Mouse (Mus musculus): ENCODE results near the gene P2rx3. TPM values are rescaled to one million over a fixed set of nuclear protein-coding genes. Genes with fewer than 3 reads are reported as not detected.

P2rx3 gene
- polyA plus RNA-seq, 1 experiment from 2014 or later, result 1.7 TPM

DNA sequence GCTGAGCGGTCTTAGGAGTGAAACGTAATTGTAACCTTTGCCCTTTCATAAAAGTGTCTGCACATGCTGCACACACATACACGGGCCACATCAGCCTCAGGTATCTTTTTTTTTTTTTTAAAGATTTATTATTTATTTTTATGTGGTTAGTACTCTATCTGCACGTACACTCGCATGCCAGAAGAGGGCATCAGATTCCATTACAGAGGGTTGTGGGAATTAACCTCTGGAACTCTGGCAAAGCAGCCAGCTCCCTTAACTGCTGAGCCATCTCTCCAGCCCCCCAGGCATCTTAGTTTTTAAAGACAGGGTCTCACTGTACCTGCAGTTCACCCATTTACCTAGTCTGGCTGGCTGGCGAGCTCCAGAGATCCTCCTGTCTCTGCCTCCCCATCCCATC is 22.4 kb upstream of the P2rx3 start:
- H3K27ac ChIP-seq (replicated peaks), result peak overlapping the region; percentile 79
- H3K9me3 ChIP-seq (replicated peaks), result no peaks in the 10 kb centered on the region
- 86% methylated on average over 6 of the region's 6 CpGs for WGBS
- H3K27me3 ChIP-seq, result no peaks in the 10 kb centered on the region
- H3K36me3 ChIP-seq, result peaks cover 83% of the 10 kb centered on the region
- no peak overlapping the region for H3K4me3 ChIP-seq (replicated peaks)
- no peak overlapping the region for H3K9ac ChIP-seq
- no peak for ATAC-seq (ENCODE audit: insufficient number of reproducible peaks, low FRiP score, low TSS enrichment, low read depth)
- 0 out of 2 replicates have a peak overlapping the region, but pooled peaks have one; percentile 52 for H3K4me2 ChIP-seq (replicated peaks)
- H3K4me1 ChIP-seq, result peaks cover 25% of the 10 kb centered on the region

DNA sequence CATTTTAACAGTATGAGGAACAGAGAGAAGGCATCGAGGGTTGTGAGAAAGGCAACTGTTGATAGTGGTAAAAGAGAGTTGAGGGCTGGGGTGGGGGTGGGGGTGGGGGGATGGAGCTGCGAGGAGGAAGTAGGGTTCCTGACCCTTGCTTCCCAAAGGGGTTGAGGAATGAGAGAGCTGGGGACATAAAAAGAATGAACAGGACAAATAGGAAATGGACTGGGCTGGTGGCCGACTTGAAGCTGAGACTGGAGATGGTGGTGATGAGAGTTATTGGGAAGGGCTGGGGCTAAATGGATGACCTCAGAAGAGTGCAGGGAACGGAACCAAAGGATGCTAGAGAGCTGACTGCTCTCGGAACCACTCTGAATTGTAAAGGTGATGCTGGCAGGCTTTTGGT is 19.4 kb upstream of the P2rx3 start:
- Histone ChIP-seq H3K27me3 (no peaks in the 10 kb centered on the region), H3K9me3 (replicated peaks) (no peaks in the 10 kb centered on the region), H3K4me3 (replicated peaks) (no peak overlapping the region), H3K4me1 (peaks cover 45% of the 10 kb centered on the region), H3K9ac (no peak overlapping the region), H3K4me2 (replicated peaks) (no peak overlapping the region), H3K27ac (replicated peaks) (no peak overlapping the region), H3K36me3 (peaks cover 79% of the 10 kb centered on the region)
- WGBS, result 54% methylated on average over 5 of the region's 5 CpGs
- no peak for ATAC-seq (ENCODE audit: insufficient number of reproducible peaks, low FRiP score, low TSS enrichment, low read depth)

- no peak overlapping the region; the same call in 1 of the 2 replicates for H3K4me2 ChIP-seq (replicated peaks)
- no peaks in the 10 kb centered on the region for H3K27me3 ChIP-seq
- H3K27ac ChIP-seq (replicated peaks), result no peak overlapping the region
- WGBS, result 74% methylated on average over 5 of the region's 5 CpGs
- no peak overlapping the region for H3K4me3 ChIP-seq (replicated peaks)
- H3K9me3 ChIP-seq (replicated peaks), result no peaks in the 10 kb centered on the region
- ATAC-seq (ENCODE audit: insufficient number of reproducible peaks, low FRiP score, low TSS enrichment, low read depth), result no peak
- H3K9ac ChIP-seq, result no peak overlapping the region
- peaks cover 61% of the 10 kb centered on the region for H3K36me3 ChIP-seq
- H3K4me1 ChIP-seq, result peaks cover 51% of the 10 kb centered on the region
Observed at GRCm38 (mm10) chr2:85053192-85053816, 16.0 kb upstream of the P2rx3 start.

DNA sequence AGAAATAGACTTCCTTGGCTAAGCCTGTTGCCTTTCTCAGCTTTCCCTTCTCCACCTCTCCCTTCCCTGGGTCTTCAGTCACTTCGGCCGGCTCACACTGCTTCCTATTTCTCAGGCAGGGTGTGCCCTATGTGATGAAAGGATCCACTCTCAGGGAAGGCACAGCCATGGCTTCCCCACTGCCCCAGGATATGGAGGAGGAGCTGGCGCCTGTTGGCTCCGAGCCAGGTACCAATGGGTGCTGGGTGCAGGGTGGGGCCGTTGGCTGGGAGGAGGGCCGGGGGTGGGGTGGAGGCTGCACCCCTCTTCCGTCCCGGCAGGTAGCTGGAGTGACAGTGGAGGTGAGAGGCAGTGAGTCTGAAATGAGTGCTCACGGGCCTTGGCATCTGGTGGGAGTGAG is 13.5 kb upstream of the P2rx3 start:
- ATAC-seq (ENCODE audit: insufficient number of reproducible peaks, low FRiP score, low TSS enrichment, low read depth), result no peak
- Histone ChIP-seq H3K9me3 (replicated peaks) (no peaks in the 10 kb centered on the region), H3K4me1 (peaks cover 64% of the 10 kb centered on the region), H3K27me3 (no peaks in the 10 kb centered on the region), H3K4me3 (replicated peaks) (peak overlapping the region; percentile 73), H3K4me2 (replicated peaks) (peak overlapping the region; percentile 69), H3K27ac (replicated peaks) (peak overlapping the region; percentile 99), H3K9ac (peak overlapping the region; percentile 40; the same call in 1 of the 2 replicates), H3K36me3 (peaks cover 50% of the 10 kb centered on the region)
- WGBS, result 24% methylated on average over 9 of the region's 9 CpGs

DNA sequence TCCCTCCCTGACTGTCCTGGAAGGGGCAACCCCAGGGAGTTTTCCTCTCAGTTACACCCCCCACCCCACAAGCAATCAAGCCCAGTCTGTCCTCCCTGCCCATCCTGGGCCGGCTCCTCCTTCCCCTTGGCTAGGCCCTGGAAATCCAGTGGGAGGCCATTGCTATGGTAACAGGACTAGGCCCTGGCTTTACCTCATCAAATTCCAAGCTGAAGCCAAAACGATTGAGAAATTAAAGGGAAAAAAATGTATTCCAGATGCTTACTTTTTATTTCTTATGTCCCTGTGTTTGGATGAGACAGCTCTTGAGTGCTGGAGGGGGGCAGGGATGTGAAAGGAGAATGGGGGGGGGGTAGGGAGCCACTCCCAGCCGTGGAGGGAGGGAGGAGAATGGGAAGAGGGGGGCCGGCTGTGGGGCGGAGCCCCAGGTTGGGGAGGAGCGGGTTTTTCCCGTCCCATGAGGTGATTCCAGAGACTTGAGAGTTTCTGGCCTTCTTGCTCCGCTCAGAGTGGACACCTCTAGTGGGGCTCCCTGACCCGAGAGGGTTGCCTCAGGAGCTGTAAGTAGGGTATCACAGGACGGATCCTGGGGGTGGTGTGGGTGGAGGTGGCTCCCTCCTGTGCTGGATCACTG is 12.9 kb upstream of the P2rx3 start:
- peak overlapping the region; percentile 73 for H3K4me3 ChIP-seq (replicated peaks)
- peak overlapping the region; percentile 99 for H3K27ac ChIP-seq (replicated peaks)
- no peaks in the 10 kb centered on the region for H3K27me3 ChIP-seq
- peaks cover 64% of the 10 kb centered on the region for H3K4me1 ChIP-seq
- H3K9me3 ChIP-seq (replicated peaks), result no peaks in the 10 kb centered on the region
- peak overlapping the region; percentile 69 for H3K4me2 ChIP-seq (replicated peaks)
- peak; percentile 56 for ATAC-seq (ENCODE audit: insufficient number of reproducible peaks, low FRiP score, low TSS enrichment, low read depth)
- H3K36me3 ChIP-seq, result peaks cover 50% of the 10 kb centered on the region
- H3K9ac ChIP-seq, result peak overlapping the region; percentile 40; the same call in 1 of the 2 replicates
- WGBS, result 2% methylated on average over 10 of the region's 10 CpGs

DNA sequence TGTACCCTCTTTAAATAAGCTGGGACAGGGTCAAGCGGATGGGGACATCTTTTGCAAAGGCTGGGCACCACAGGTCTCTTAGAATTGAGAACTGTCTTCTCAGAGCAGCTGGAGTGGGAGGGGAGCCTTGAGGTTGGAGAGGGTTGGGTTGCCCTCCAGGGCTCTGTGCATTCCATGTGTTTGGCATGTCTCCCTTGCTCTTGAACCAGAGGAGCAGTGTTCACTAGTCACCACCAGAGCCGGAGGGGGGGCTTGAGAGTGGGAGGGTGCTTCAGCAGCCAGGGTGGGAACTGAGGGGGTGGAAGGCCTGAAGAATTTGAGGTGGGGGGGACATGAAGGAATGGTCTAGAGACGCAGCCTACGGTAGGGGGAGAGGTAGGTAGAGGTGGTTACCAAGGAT is 12.0 kb upstream of the P2rx3 start:
- no peak overlapping the region for H3K9ac ChIP-seq
- peaks cover 49% of the 10 kb centered on the region for H3K36me3 ChIP-seq
- no peaks in the 10 kb centered on the region for H3K9me3 ChIP-seq (replicated peaks)
- peak overlapping the region; percentile 73 for H3K4me3 ChIP-seq (replicated peaks)
- WGBS, result 33% methylated on average over 4 of the region's 4 CpGs
- no peak for ATAC-seq (ENCODE audit: insufficient number of reproducible peaks, low FRiP score, low TSS enrichment, low read depth)
- peaks cover 64% of the 10 kb centered on the region for H3K4me1 ChIP-seq
- peak overlapping the region; percentile 69 for H3K4me2 ChIP-seq (replicated peaks)
- H3K27me3 ChIP-seq, result no peaks in the 10 kb centered on the region
- H3K27ac ChIP-seq (replicated peaks), result peak overlapping the region; percentile 99

DNA sequence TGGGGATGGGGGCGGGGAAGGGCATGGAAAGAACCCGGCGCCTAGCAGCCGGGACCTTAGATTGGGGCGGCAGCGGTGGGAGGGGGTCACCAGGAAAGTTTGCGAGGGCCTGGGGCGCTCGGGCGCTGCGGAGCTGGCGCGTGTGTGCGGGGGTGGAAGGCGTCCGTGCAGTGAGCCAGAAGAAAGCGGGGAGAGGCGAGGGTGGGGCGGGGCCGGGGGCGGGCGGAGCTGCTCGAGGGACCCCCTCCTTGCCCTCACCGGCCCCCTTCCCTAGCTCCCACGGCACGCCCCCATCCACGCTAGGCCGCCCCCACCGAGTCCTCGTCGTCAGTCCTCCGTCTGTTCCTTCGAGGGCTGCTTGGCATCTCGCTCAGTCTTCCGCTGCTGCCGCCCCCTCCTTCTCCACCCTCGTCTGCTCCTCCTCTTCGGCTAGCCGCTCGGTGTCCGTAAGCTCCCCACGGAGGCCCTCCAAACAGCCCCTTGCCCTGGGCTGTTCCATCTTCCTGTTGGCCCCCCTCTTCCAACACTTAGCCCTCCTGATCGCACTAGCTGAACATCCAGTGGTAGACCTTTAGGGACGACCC is 11.0 kb upstream of the P2rx3 start:
- H3K27me3 ChIP-seq, result no peaks in the 10 kb centered on the region
- peak overlapping the region; percentile 69 for H3K4me2 ChIP-seq (replicated peaks)
- peaks cover 60% of the 10 kb centered on the region for H3K4me1 ChIP-seq
- H3K4me3 ChIP-seq (replicated peaks), result peak overlapping the region; percentile 73
- peak overlapping the region; percentile 99 for H3K27ac ChIP-seq (replicated peaks)
- H3K36me3 ChIP-seq, result peaks cover 49% of the 10 kb centered on the region
- ATAC-seq (ENCODE audit: insufficient number of reproducible peaks, low FRiP score, low TSS enrichment, low read depth), result peak; percentile 84
- peak overlapping the region; percentile 66 for H3K9ac ChIP-seq
- WGBS, result under 1% methylated on average over 28 of the region's 44 CpGs
- H3K9me3 ChIP-seq (replicated peaks), result no peaks in the 10 kb centered on the region

DNA sequence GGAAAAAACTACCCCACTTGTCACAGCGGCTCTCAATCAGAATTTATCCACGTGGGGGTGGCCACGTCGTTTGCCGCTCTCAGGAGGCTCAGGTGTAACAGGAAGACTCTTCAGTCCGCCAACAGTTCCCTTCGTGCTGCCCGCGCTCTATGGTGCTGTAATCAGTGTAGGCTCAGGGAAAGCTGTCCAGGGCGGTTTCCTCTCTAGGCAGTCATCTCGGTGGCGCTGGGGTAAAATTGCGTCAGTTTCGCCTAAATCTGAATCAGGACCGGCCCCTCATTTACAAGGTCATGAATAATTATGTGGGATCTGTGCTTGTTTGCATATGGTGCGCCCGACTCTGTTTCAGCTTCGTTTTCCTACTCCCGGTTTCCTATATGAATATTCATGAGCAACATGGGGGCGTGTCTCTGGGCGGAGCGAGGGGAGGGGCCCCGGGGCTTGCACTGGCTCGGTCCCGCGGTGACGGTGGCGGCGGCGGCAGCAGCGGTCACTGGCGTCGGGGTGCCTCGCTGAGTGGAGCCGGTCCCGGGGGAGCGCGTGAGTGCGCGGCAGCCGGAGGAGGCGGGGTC is 10.4 kb upstream of the P2rx3 start, which contains the start of gene Tnks1bp1:
Tnks1bp1 (plus strand) TSS at position 427 of the 572 bp plus-strand sequence.
- WGBS, result under 1% methylated on average over 42 of the region's 42 CpGs
- Histone ChIP-seq H3K4me1 (peaks cover 54% of the 10 kb centered on the region), H3K27me3 (no peaks in the 10 kb centered on the region), H3K9me3 (replicated peaks) (no peaks in the 10 kb centered on the region), H3K4me3 (replicated peaks) (peak within 1 kb of the TSS; percentile 73), H3K27ac (replicated peaks) (peak within 1 kb of the TSS; percentile 99), H3K9ac (peak within 1 kb of the TSS; percentile 66), H3K36me3 (peaks cover 52% of the 10 kb centered on the region), H3K4me2 (replicated peaks) (peak within 1 kb of the TSS; percentile 69)
- peak; percentile 84 for ATAC-seq (ENCODE audit: insufficient number of reproducible peaks, low FRiP score, low TSS enrichment, low read depth)

DNA sequence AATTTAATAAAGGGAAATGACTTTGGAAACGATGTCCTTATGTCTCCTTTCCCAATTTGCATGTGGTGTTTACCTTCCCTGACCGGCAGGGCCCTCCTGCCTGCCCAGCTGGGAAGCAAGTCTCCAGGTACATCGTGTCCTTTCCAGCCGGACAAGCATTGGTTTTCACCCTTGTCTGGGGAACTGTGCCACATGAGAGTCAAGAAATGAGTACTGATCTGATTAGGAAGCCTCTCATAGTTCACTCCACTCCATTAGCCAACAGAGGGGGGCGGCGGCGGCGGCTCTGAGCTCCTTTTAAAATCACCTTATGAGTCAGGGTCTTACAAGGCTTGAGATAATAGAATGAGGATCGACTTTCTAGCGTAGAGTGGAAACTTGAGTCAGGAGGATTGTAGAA is 9.8 kb upstream of the P2rx3 start:
- Histone ChIP-seq H3K9ac (peak overlapping the region; percentile 19; the same call in 1 of the 2 replicates), H3K27me3 (no peaks in the 10 kb centered on the region), H3K36me3 (peaks cover 53% of the 10 kb centered on the region), H3K4me2 (replicated peaks) (peak overlapping the region; percentile 69), H3K4me1 (peaks cover 48% of the 10 kb centered on the region), H3K27ac (replicated peaks) (peak overlapping the region; percentile 99), H3K9me3 (replicated peaks) (no peaks in the 10 kb centered on the region), H3K4me3 (replicated peaks) (peak overlapping the region; percentile 73)
- WGBS, result 41% methylated on average over 10 of the region's 10 CpGs
- ATAC-seq (ENCODE audit: insufficient number of reproducible peaks, low FRiP score, low TSS enrichment, low read depth), result no peak

DNA sequence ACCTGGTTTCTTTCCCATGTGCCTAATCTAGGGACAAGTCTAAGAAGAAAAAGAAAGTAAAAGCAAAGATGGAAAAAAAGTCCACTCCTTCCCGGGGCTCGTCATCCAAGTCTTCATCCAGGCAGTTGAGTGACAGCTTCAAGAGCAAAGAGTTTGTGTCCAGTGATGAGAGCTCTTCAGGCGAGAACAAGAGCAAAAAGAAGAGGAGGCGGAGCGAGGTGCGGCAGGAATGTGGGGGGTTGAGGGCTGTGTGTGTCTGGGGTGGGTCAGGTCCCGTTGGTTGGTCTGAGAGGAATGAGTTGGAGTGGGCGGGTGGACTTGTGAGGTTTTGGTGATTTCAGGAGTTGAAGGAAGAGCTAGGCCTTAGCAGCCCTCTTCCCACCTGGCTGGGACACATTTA is 9.0 kb upstream of the P2rx3 start:
- no peaks in the 10 kb centered on the region for H3K27me3 ChIP-seq
- no peak overlapping the region; the same call in 1 of the 2 replicates for H3K9ac ChIP-seq
- H3K4me3 ChIP-seq (replicated peaks), result no peak overlapping the region
- no peak for ATAC-seq (ENCODE audit: insufficient number of reproducible peaks, low FRiP score, low TSS enrichment, low read depth)
- H3K4me1 ChIP-seq, result peaks cover 40% of the 10 kb centered on the region
- peaks cover 56% of the 10 kb centered on the region for H3K36me3 ChIP-seq
- peak overlapping the region; percentile 99 for H3K27ac ChIP-seq (replicated peaks)
- no peak overlapping the region for H3K4me2 ChIP-seq (replicated peaks)
- 77% methylated on average over 8 of the region's 8 CpGs for WGBS
- no peaks in the 10 kb centered on the region for H3K9me3 ChIP-seq (replicated peaks)

DNA sequence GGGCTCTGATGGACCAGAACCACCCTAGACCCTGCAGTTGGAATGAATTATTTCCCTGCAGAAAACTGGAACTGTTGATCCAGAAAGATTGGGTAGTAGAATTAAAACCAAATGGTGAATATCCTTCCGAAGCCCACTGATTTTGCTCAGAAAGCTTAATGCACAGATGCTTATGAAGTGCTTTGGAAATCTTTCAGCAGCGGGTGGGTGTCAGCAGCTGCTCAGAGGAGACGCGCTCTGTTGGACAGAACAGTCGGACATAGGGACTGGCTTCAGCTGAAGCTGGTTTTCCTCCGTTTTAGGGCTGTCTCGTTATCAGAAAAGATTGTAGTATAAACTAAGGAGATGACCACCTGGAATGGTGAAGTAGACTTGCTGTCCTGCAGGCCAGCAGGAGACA is 6.4 kb upstream of the P2rx3 start:
- H3K9me3 ChIP-seq (replicated peaks), result no peaks in the 10 kb centered on the region
- peaks cover 76% of the 10 kb centered on the region for H3K36me3 ChIP-seq
- H3K4me2 ChIP-seq (replicated peaks), result no peak overlapping the region
- no peak overlapping the region for H3K4me3 ChIP-seq (replicated peaks)
- ATAC-seq (ENCODE audit: insufficient number of reproducible peaks, low FRiP score, low TSS enrichment, low read depth), result no peak
- WGBS, result 66% methylated on average over 7 of the region's 7 CpGs
- H3K9ac ChIP-seq, result no peak overlapping the region
- H3K27ac ChIP-seq (replicated peaks), result no peak overlapping the region
- H3K4me1 ChIP-seq, result peaks cover 17% of the 10 kb centered on the region
- H3K27me3 ChIP-seq, result no peaks in the 10 kb centered on the region
